Mouse (Mus musculus) frontal cortex, adult (tissue): ENCODE measurements at regions not wholly inside any gene's neighbourhood (a gene's known extent, or its start where the extent isn't known, plus 50 kb on each side); places are given as distances from the start of the nearest gene placed in this dataset.
A peak's percentile ranks its signal among the peaks of the same experiment; 100 is the strongest.

ENCODE experiments used
- ATAC-seq: cut with Nextera tagmentation; 2 replicates; pipeline ENCODE4 v1.9.2; 2017; ENCODE audit warnings: mild to moderate bottlenecking, moderate library complexity, mixed read lengths; ENCODE audit not compliant: low TSS enrichment

GRCm38 (mm10) chr3:66878336-66878735, 102.9 kb upstream of the Rsrc1 start:
- ATAC-seq: no peak

- ATAC-seq: peak; percentile 82
These were observed 98.5 kb upstream of the Rsrc1 start for GRCm38 (mm10) chr3:66882697-66883096.

GRCm38 (mm10) chr3:66895731-66896130, 85.5 kb upstream of the Rsrc1 start:
- no peak for ATAC-seq
